27 mouse cellular contexts compared by ENCODE assay signal in the genomic region with DNA sequence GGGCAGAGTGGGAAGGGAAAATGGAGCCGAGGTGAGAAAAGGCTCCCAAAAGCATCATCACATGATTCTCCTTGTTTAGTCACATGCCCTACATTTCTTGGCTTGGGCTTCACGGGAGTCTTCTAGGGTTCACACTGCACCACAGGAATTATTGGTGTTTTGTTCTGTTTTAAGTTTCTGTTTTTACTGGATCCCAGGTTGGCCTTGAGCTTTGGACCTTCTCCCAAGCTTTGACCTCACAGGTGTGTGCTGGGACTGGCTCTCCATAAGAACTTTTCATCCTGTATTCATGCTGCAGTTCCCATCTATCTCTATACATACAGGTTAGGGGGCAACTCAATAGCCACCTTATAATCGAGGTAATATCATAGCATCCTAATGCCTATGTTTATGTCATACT.
"Had no signal": no experiment of that assay in that cellular context is flagged by ENCODE, and none has a peak within 500 bp of the region (broad histone marks: within the 10 kb centered on the region; RNA-seq: fewer than 3 reads in every experiment).

No protein-coding gene starts in this region.

- DNase-seq: gastrocnemius, adult 2 months; gastrocnemius, postnatal 10 days; gastrocnemius, postnatal 25 days; heart, postnatal 14 days; heart, postnatal 4 days; kidney, adult 11 months; kidney, adult 2 months; kidney, adult 9 months; kidney, postnatal 14 days; kidney, postnatal 36 days; layer of hippocampus, adult 9-11 months; layer of hippocampus, postnatal 36 days; left cerebral cortex, postnatal 4 days; liver, embryonic 13.5 days; lung, adult 18-20 months had no signal

- H3K27ac ChIP-seq: gastrocnemius, adult 2 months; hindbrain, embryonic 10.5 days; hindbrain, embryonic 12.5 days; hindbrain, embryonic 14.5 days; hindbrain, postnatal 0 days; kidney, embryonic 15.5 days; kidney, postnatal 0 days; limb, embryonic 13.5 days; limb, embryonic 15.5 days; liver, embryonic 13.5 days; liver, embryonic 15.5 days had no signal

- H3K4me1 ChIP-seq: limb, embryonic 15.5 days had no signal

- ATAC-seq: forebrain, embryonic 16.5 days; hindbrain, postnatal 0 days; intestine, embryonic 16.5 days had no signal

- H3K9me3 ChIP-seq: heart, embryonic 15.5 days; hindbrain, embryonic 10.5 days; hindbrain, embryonic 12.5 days; kidney, embryonic 15.5 days; limb, embryonic 13.5 days; limb, embryonic 15.5 days; liver, embryonic 13.5 days; liver, embryonic 15.5 days had no signal

- H3K4me2 ChIP-seq: heart, embryonic 15.5 days; hindbrain, embryonic 12.5 days; hindbrain, embryonic 14.5 days; kidney, embryonic 15.5 days; limb, embryonic 13.5 days; limb, embryonic 15.5 days; liver, embryonic 13.5 days; liver, embryonic 15.5 days had no signal

- H3K9ac ChIP-seq: heart, embryonic 15.5 days; hindbrain, embryonic 12.5 days; hindbrain, embryonic 14.5 days; kidney, embryonic 15.5 days; limb, embryonic 13.5 days; limb, embryonic 15.5 days; liver, embryonic 13.5 days; liver, embryonic 15.5 days had no signal

- H3K27me3 ChIP-seq: heart, embryonic 15.5 days; hindbrain, embryonic 12.5 days; kidney, embryonic 15.5 days; limb, embryonic 13.5 days; limb, embryonic 15.5 days; liver, embryonic 13.5 days; liver, embryonic 15.5 days had no signal

- H3K4me3 ChIP-seq: gastrocnemius, adult 2 months; heart, embryonic 15.5 days; hindbrain, embryonic 10.5 days; hindbrain, embryonic 12.5 days; kidney, embryonic 15.5 days; limb, embryonic 13.5 days; limb, embryonic 15.5 days; liver, embryonic 13.5 days; liver, embryonic 15.5 days had no signal
